Mouse (Mus musculus) cerebellum, adult 9-11 months (tissue): ENCODE measurements at regions not wholly inside any gene's neighbourhood (a gene's known extent, or its start where the extent isn't known, plus 50 kb on each side); places are given as distances from the start of the nearest gene placed in this dataset.

ENCODE experiments used
- DNase-seq: peaks from one replicate; pipeline ENCODE4 v3.0.0; 2022

GRCm38 (mm10) chr13:115423761-115424160, 322.0 kb upstream of the Itga1 start:
- DNase-seq = no peak

GRCm38 (mm10) chr13:115421483-115421882, 319.7 kb upstream of the Itga1 start:
- no peak for DNase-seq

DNA sequence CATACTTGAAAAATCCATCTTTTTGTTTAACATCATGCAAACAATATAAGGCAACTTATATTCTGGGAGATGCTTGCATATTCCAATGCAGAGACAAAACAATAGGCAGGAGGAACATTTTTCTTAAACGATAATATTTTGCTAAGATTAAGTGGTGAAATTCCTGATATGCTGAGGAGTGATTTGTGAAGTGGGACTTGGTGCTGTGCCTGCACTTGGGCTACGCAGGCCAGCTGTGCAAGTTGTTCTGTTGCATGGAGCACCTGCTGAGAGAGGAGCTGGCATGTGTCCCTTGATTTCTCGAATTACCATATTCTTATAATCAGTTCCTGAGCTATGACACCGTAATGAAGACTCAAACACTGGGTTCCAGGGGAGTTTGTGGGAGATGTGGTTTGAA, 316.1 kb upstream of the Itga1 start:
- DNase-seq = no peak

GRCm38 (mm10) chr13:115413721-115414531, 312.2 kb upstream of the Itga1 start:
- DNase-seq = no peak

GRCm38 (mm10) chr13:115405916-115406315, 304.2 kb upstream of the Itga1 start:
- no peak for DNase-seq

DNA sequence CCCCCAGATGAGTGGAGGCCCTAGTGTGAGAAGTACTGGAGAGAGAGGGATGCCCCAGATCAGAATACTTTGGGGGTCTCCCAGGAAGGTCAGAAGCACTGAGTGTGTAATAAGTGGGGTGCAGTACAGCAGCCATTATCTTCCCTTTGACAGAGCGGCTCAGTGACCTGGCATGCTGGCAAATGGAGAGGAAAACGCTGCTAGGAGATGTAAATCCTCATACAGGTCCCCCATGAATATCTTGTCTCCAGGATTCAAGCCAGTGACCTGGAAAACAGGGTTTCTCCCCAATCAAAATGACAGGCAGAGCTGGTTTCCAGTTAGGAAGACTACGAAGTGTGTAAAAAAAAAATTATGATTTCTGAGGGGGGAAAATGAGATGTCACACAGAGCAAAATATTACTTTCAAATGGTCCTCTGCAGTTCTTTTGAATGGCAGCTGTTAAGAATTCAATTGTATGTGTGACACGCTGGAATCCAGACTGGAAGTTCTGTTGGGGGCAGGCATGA, 299.0 kb upstream of the Itga1 start:
- DNase-seq = no peak

DNA sequence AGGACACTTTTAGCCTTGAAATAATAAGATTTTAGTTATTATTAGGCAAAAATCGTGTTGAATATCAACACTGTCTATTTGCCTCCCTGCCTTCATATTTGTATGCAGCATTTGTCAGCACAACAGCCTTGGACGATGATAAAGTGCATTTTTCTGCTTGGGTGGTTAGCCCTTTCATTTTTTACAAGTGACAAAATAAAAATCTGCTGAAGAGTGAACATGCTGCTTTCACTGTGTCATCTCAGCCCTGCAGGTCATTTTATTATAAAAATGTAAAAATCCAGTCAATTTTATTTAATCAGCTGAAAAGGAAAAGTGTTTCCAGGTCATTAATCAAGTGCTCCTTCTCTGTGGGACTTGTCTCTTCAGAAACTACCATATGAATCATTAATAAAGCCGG, 277.9 kb upstream of the Itga1 start:
- no peak for DNase-seq

DNA sequence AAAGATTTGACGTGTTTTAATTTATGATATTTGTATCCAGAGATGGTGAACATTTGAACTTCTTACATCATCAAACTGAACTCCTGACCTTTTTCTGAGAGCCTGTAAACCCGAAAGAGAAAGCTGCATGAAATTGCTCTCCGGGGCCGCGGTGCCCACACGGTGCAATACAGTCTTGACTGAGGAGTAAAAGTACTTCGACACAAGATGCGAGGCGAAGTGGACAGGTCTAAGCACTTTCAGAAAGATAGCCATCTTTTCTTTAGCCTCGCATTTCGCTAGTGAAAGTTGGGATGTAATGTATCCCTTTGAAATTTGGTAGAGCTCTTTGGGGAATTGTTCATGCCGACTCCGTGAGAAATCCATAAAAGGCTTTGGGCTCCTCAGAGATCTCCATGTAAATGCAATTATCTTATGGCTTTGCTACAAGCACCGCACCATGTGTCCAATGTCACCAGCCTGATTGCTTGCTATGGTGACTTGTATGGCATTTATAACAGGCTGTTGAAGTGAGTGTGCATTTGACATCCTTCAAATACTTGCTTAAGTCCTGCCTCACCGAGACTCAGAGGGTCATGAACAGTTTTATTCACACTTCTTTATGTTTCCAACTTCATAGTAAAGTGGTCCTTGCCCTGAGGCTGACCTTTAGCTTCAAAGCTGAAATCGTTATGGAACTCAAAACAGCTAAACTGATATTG, 274.6 kb upstream of the Itga1 start:
- DNase-seq = no peak

- DNase-seq = no peak
Measured at GRCm38 (mm10) chr13:115361457-115361856, 259.7 kb upstream of the Itga1 start.

DNA sequence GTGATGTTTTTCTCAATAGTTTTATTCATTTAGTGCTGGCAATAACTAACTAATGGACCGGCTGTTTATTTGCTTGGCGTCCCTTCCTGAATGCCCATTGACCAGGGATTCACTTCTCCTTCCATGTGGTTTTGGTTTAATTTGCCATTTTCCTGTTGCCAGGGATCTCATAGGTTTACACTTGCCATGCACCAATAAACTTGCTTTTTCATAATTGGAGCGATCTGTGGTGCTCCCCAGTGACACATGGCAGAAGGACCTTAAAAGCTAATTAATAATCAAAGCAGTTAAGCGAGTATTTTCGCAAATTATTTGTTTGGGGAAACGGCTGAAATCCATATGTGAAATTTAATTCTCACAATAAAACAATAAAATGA, 245.2 kb upstream of the Itga1 start:
- no peak for DNase-seq

DNA sequence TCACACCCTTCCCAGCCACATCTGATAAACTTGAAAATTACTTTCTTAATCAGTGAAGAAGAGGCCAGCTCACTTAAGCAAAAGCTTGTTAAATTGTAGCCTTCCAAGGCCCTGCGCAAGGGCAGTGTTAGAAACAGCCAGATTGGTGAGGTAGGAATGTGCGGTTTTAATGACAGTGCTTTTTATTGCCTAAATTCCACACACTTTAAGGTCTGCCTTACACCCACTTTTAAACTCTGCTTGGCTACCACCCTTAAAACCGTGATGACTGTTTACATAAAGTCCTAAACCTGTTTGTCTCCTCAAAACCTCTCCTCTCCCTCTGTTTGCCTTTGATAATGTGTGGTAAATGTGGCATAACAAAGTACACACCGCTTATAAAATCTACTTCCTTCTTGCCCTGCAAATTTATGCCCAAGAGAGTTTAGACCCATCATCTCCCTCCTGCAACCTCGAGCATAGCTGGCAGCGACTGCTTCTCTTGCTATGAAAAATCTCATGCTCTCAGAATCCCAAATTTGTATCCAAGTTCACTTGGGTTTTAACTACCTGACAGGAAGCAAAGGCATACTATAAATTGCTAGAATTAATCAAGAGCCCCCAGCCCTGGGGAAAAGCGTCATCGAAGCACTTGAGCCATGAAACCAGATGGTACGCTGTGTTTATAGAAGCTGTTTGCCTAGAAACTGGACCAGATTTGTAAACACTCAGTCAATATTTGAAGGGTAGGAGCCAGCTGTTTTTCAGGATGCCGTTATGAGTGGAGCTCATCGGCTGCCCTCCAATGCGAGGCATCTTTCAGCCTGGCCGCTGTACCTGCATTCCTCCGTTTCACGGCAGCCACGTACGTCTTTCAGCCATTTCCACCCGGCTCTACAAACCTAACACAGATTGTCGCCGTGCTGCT, 244.6 kb upstream of the Itga1 start:
- DNase-seq = no peak

- no peak for DNase-seq
Measured at GRCm38 (mm10) chr13:115329000-115329960, 227.5 kb upstream of the Itga1 start.

- DNase-seq = no peak
Measured at GRCm38 (mm10) chr13:115326294-115326693, 224.5 kb upstream of the Itga1 start.

- no peak for DNase-seq
Measured at GRCm38 (mm10) chr13:115316681-115317080, 214.9 kb upstream of the Itga1 start.

GRCm38 (mm10) chr13:115308586-115308985, 206.8 kb upstream of the Itga1 start:
- DNase-seq = no peak

DNA sequence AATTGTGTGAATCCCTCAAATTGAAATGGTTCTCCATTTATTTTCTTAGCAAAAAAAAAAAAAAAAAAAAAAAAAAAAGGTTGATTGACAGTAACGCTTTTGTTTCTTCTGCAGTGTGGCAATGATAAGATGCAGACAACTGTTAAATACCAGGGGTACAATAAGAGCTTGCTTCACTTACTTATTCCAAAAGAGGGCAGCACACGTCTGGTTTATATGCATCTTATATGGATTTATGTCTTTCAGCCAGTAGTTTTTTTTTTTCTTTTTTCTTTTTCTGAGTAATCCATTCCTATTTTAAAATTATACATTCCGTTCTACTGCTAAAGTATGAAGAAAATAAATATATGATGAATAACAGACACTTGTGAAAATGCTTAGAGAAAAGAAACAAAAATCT, 185.6 kb upstream of the Itga1 start:
- DNase-seq = no peak

DNA sequence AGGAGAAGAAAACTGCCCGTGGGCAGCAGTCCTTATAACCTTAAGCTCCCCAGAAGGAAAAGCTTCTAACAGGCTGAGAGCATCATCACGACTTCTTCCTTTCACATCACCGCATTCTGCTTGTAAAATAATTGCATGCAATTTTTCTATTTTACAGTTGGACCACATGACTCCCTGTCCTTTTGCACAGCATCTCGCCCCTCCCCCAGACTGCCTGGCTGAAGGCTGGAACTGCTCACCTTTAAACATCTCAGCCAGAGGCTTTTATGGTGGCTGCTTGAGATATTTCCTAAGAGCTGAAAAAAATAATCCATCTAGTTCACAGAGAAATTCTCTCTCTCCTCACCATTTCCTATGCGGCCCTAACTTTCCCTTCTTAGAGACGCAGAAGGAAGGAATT, 164.4 kb upstream of the Itga1 start:
- DNase-seq = no peak

DNA sequence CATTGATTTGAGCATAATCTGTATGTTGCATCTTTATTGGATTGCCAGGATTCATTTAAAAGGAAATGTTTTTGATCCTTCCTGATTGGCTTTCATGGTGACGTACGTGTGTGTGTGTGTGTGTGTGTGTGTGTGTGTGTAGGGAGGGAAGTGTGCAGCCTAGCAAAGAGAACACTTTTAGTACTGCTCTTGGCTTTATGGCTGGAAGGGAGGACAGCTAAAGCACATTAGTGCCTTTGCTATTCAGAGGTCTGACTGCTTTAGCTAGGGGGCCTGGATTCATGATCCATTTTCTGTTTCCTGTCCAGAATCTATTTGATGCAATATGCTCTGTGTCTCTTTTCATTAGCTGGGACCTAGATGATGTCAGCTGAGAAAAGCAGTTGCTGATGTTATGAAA, 155.6 kb upstream of the Itga1 start:
- DNase-seq = no peak

- DNase-seq = no peak
Measured at GRCm38 (mm10) chr13:115252541-115252940, 150.8 kb upstream of the Itga1 start.

GRCm38 (mm10) chr13:115231981-115232380, 130.2 kb upstream of the Itga1 start:
- DNase-seq = no peak

DNA sequence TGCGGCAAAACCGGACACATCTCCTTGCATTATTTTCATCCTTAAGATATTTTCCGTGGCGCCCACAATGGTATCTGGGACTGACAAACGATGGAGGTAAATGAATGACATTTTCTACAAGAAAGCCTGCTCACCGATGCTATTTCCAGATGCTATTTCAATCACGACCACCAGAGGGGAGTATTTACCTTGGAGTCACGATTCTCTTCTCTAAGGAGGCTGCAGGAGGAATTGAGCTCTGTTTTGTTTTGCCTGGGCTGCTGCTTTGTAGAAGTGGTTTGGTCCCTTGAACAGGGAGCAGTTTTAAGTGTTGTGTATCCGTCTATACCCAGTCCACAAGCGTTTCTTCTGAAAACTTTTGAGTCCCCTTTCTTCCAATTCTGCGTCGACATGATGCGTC, 128.7 kb upstream of the Itga1 start:
- DNase-seq = peak; percentile 2

DNA sequence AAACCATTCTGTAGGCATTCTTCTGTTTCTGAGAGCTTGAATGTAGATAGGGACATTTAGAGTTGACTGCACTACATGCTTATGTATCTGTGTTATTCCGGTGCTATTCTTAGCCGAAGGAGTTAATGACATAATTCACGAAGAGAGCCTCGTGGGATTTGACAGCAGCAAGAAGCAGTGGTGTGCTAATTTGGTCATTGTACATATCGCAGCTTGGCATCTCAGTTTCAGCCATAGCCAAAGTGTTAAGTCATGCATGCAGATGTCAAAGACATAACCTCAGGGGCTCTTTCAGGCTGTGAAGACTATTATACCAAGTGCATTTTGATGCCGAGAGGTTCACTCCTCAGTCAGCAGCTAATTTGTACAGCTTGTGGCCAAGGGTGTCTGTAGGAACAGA, 125.1 kb upstream of the Itga1 start:
- no peak for DNase-seq
